In the genomic region with DNA sequence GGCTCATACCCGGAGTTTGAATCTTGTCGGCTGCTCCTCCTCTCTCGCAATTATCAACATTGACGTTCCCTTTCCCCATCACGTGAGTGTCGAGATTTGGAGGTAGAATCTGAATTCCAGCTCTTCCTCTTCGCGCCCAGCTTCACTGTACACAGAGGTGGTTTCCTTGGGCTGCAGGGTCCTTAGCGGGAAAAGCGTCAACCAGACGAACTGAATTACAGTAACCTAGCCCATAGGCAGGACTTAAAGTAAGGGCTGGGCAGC, we compare ENCODE assay signal across 8 mouse cellular contexts. TPM values are rescaled to one million over a fixed set of nuclear protein-coding genes. Genes with fewer than 3 reads are reported as not detected.
DNase-seq lines count a peak whose midpoint lies in the region; ATAC-seq and TF ChIP-seq lines count a peak whose summit lies in the region.

No protein-coding gene starts in this region.

- H3K36me3 ChIP-seq in hindbrain, embryonic 13.5 days: peaks cover 50% of the 10 kb centered on the region
- peaks cover 47% of the 10 kb centered on the region for H3K36me3 ChIP-seq in midbrain, embryonic 14.5 days (ENCODE audit: control insufficient read depth, insufficient read depth, low read length)

- no peak for TF ChIP-seq POLR2A in bone marrow macrophage, adult 2 months (IDR thresholded peaks at IDR 0.05; ENCODE audit: borderline replicate concordance, low read depth, low read length)

- ATAC-seq in hindbrain, embryonic 13.5 days (ENCODE audit: low FRiP score): peak; percentile 29
- ATAC-seq in midbrain, embryonic 14.5 days (ENCODE audit: low FRiP score, low TSS enrichment): no peak; the same call in 1 of the 2 replicates
- ATAC-seq in monocyte, adult 5-6 weeks (replicated peaks; ENCODE audit: insufficient number of reproducible peaks, low FRiP score, low TSS enrichment, poor library complexity, severe bottlenecking): no peak

- H3K9me3 ChIP-seq in hindbrain, embryonic 13.5 days: no peaks in the 10 kb centered on the region
- H3K9me3 ChIP-seq in midbrain, embryonic 14.5 days (ENCODE audit: control insufficient read depth, low read length): no peaks in the 10 kb centered on the region

- H3K9ac ChIP-seq in hindbrain, embryonic 13.5 days: peak overlapping the region; percentile 82
- peak overlapping the region; percentile 66 for H3K9ac ChIP-seq in midbrain, embryonic 14.5 days (replicated peaks; ENCODE audit: low read length)

- intact Hi-C loops in left cerebral cortex, adult 2 months (cut with DNase I): no loop called here
- intact Hi-C loops in left cerebral cortex, postnatal 25 days (cut with DNase I): no loop called here

- H3K4me1 ChIP-seq in bone marrow macrophage, adult 2 months (ENCODE audit: control insufficient read depth, insufficient read depth, low read length): peaks cover 47% of the 10 kb centered on the region
- peaks cover 34% of the 10 kb centered on the region for H3K4me1 ChIP-seq in hindbrain, embryonic 13.5 days (replicated peaks)
- peaks cover 7% of the 10 kb centered on the region for H3K4me1 ChIP-seq in midbrain, embryonic 14.5 days (ENCODE audit: control insufficient read depth, insufficient read depth, low read length)

- DNase-seq in left cerebral cortex, adult 2 months (ENCODE audit: extremely low spot score in 1 of 2, low spot score in 2 of 2): no peak
- no peak for DNase-seq in left cerebral cortex, postnatal 25 days (ENCODE audit: low spot score in 2 of 2)
- DNase-seq in midbrain, embryonic 14.5 days: no peak
- no peak for DNase-seq in layer of hippocampus, adult 8-10 months (ENCODE audit: low spot score in 2 of 2)
- DNase-seq in cerebellum, adult 11-12 months: no peak

- no peaks in the 10 kb centered on the region for H3K27me3 ChIP-seq in hindbrain, embryonic 13.5 days
- no peaks in the 10 kb centered on the region for H3K27me3 ChIP-seq in midbrain, embryonic 14.5 days (ENCODE audit: control insufficient read depth, insufficient read depth, low read length)

- 2% methylated on average over 11 of the region's 11 CpGs for WGBS in hindbrain, embryonic 13.5 days
- WGBS in midbrain, embryonic 14.5 days: 1% methylated on average over 11 of the region's 11 CpGs

- H3K4me2 ChIP-seq in hindbrain, embryonic 13.5 days: peak overlapping the region; percentile 97
- peak overlapping the region; percentile 91 for H3K4me2 ChIP-seq in midbrain, embryonic 14.5 days (ENCODE audit: low read length)

- TF ChIP-seq CTCF in left cerebral cortex, adult 2 months (IDR thresholded peaks at IDR 0.05): no peak
- TF ChIP-seq CTCF in bone marrow macrophage, adult 2 months (IDR thresholded peaks at IDR 0.05; ENCODE audit: low read depth, low read length): no peak

- peak overlapping the region; percentile 77 for H3K4me3 ChIP-seq in left cerebral cortex, adult 2 months
- H3K4me3 ChIP-seq in bone marrow macrophage, adult 2 months (ENCODE audit: insufficient read depth, low read length): peak overlapping the region; percentile 90
- H3K4me3 ChIP-seq in hindbrain, embryonic 13.5 days: peak overlapping the region; percentile 79
- peak overlapping the region; percentile 83 for H3K4me3 ChIP-seq in midbrain, embryonic 14.5 days (replicated peaks; ENCODE audit: low read depth, low read length)

- H3K27ac ChIP-seq in left cerebral cortex, adult 2 months: peak overlapping the region; percentile 86
- peak overlapping the region; percentile 73 for H3K27ac ChIP-seq in bone marrow macrophage, adult 2 months (ENCODE audit: insufficient read depth, low read depth, low read length)
- H3K27ac ChIP-seq in hindbrain, embryonic 13.5 days: peak overlapping the region; percentile 83
- peak overlapping the region; percentile 70 for H3K27ac ChIP-seq in midbrain, embryonic 14.5 days (replicated peaks; ENCODE audit: low read depth, low read length)

RNA-seq across cellular contexts. Expression of a gene that starts 0.4 kb away (rescaled TPM):
- 10 to 100 TPM; 14.9 to 18.9 TPM for total RNA-seq in left cerebral cortex, adult 2 months (2021)
- 10 to 100 TPM; 13.2 to 16.0 TPM for total RNA-seq in left cerebral cortex, postnatal 25 days (2021)
- polyA plus RNA-seq in bone marrow macrophage, adult 2 months (2012; ENCODE audit: insufficient read depth, insufficient read length, missing spikeins): 17.8 and 19.0 TPM in 2 replicates
- 22.7 and 25.9 TPM in 2 replicates for polyA plus RNA-seq in hindbrain, embryonic 13.5 days (2015; fragmentation: Nextera tagmentation; extraction: Ambion mirVana)
- 25.0 and 27.3 TPM in 2 replicates for polyA plus RNA-seq in midbrain, embryonic 14.5 days (2014; fragmentation: Nextera tagmentation; extraction: Ambion mirVana)
- 10 to 100 TPM; 15.7 to 20.0 (median 17.5) TPM for total RNA-seq in layer of hippocampus, adult 8-10 months (2022)
- 4.0 to 13.1 TPM (median 6.8 TPM) in 3 replicates for total RNA-seq in monocyte, adult 5-6 weeks (2017)

RNA-seq across cellular contexts. Expression of a gene that starts 0.5 kb away (rescaled TPM):
- total RNA-seq in left cerebral cortex, adult 2 months (2021): 10 to 100 TPM; 14.8 to 15.5 TPM
- total RNA-seq in left cerebral cortex, postnatal 25 days (2021): 10 to 100 TPM; 15.8 to 17.0 TPM
- 9.0 and 11.1 TPM in 2 replicates for polyA plus RNA-seq in bone marrow macrophage, adult 2 months (2012; ENCODE audit: insufficient read depth, insufficient read length, missing spikeins)
- 12.8 and 12.9 TPM in 2 replicates for polyA plus RNA-seq in hindbrain, embryonic 13.5 days (2015; fragmentation: Nextera tagmentation; extraction: Ambion mirVana)
- polyA plus RNA-seq in midbrain, embryonic 14.5 days (2014; fragmentation: Nextera tagmentation; extraction: Ambion mirVana): 10.2 and 13.5 TPM in 2 replicates
- 10 to 100 TPM; 20.8 to 29.1 (median 23.7) TPM for total RNA-seq in layer of hippocampus, adult 8-10 months (2022)
- total RNA-seq in monocyte, adult 5-6 weeks (2017): 3.4 to 11.4 TPM (median 4.5 TPM) in 3 replicates

RNA-seq across cellular contexts. Expression of a gene that starts 14.8 kb away (rescaled TPM):
- 10 to 100 TPM; 19.9 to 22.0 TPM for total RNA-seq in left cerebral cortex, adult 2 months (2021)
- 10 to 100 TPM; 20.6 to 27.6 TPM for total RNA-seq in left cerebral cortex, postnatal 25 days (2021)
- not detected in 2 replicates for polyA plus RNA-seq in bone marrow macrophage, adult 2 months (2012; ENCODE audit: insufficient read depth, insufficient read length, missing spikeins)
- polyA plus RNA-seq in hindbrain, embryonic 13.5 days (2015; fragmentation: Nextera tagmentation; extraction: Ambion mirVana): 3.4 and 3.5 TPM in 2 replicates
- polyA plus RNA-seq in midbrain, embryonic 14.5 days (2014; fragmentation: Nextera tagmentation; extraction: Ambion mirVana): 4.6 and 9.5 TPM in 2 replicates
- total RNA-seq in layer of hippocampus, adult 8-10 months (2022): 10 to 100 TPM; 14.5 to 21.3 (median 17.4) TPM
- total RNA-seq in monocyte, adult 5-6 weeks (2017): not detected in 3 replicates

Comparison
In these comparisons a context has a peak if more than half of its experiments do, and no peak if none do; other contexts are left out.
1. RNA of a gene that starts 14.8 kb away (total RNA-seq): 20.6 to 27.6 TPM in left cerebral cortex, postnatal 25 days, 19.9 to 22.0 TPM in left cerebral cortex, adult 2 months and 14.5 to 21.3 TPM in layer of hippocampus, adult 8-10 months; not detected in monocyte, adult 5-6 weeks; every median in the first group is over 10 times any median in the second.
2. Peak in every context shown above with its lines, with median percentiles within 50 percentile points of each other: H3K27ac ChIP-seq and H3K4me3 ChIP-seq.